Mouse (Mus musculus) spleen, postnatal 36 days (tissue): Measurements from ENCODE around the gene Casp8.
"Not testable (repeated sequence)": the region's sequence is repeated elsewhere in the genome, so short reads cannot be mapped to it uniquely, and the experiment has no call there.

Source experiments
- DNase-seq, 2 experiments: peaks; one replicate each; pipeline ENCODE4 v3.0.0; 2022; ENCODE audit warnings: low spot score in 2 of 2, mixed read lengths in 1 of 2

Casp8 gene

GRCm38 (mm10) chr1:58795291-58796058 lies at the start of gene Casp8:
Casp8 (plus strand) TSS chr1:58795374.
- DNase-seq, result peak; percentile 58 to 67

- DNase-seq, result no peak
These were observed 48.3 kb upstream of the Casp8 start for GRCm38 (mm10) chr1:58746880-58747279.

GRCm38 (mm10) chr1:58759451-58759850 lies 35.7 kb upstream of the Casp8 start:
- no peak for DNase-seq

GRCm38 (mm10) chr1:58760581-58760980 lies 34.6 kb upstream of the Casp8 start:
- DNase-seq, result no peak

- DNase-seq, result peak; percentile 36 to 39
These were observed 33.5 kb upstream of the Casp8 start for GRCm38 (mm10) chr1:58761391-58762275.

- DNase-seq, result no peak
These were observed 32.6 kb upstream of the Casp8 start for GRCm38 (mm10) chr1:58762576-58762975.

- DNase-seq, result not testable (repeated sequence)
These were observed 28.7 kb upstream of the Casp8 start for GRCm38 (mm10) chr1:58766446-58766845.

- no peak for DNase-seq
These were observed 26.0 kb upstream of the Casp8 start for GRCm38 (mm10) chr1:58769136-58769535.

- DNase-seq, result no peak
These were observed 25.5 kb upstream of the Casp8 start for GRCm38 (mm10) chr1:58769701-58770100.

- peak; percentile 50 to 70 for DNase-seq
These were observed 25.0 kb upstream of the Casp8 start for GRCm38 (mm10) chr1:58770111-58770720.

GRCm38 (mm10) chr1:58772084-58772483 lies 23.1 kb upstream of the Casp8 start:
- DNase-seq, result no peak

GRCm38 (mm10) chr1:58773280-58773679 lies 21.9 kb upstream of the Casp8 start:
- no peak for DNase-seq

- peak; percentile 56 to 57 for DNase-seq
These were observed 21.3 kb upstream of the Casp8 start for GRCm38 (mm10) chr1:58773905-58774304.

- DNase-seq, result no peak
These were observed 19.8 kb upstream of the Casp8 start for GRCm38 (mm10) chr1:58775361-58775760.

GRCm38 (mm10) chr1:58777583-58777982 lies 17.6 kb upstream of the Casp8 start:
- no peak for DNase-seq

GRCm38 (mm10) chr1:58778226-58778625 lies 16.9 kb upstream of the Casp8 start:
- DNase-seq, result peak; percentile 53 to 63

GRCm38 (mm10) chr1:58786276-58786675 lies 8.9 kb upstream of the Casp8 start:
- DNase-seq, result no peak

GRCm38 (mm10) chr1:58788410-58788809 lies 6.8 kb upstream of the Casp8 start:
- no peak for DNase-seq

- DNase-seq, result no peak
These were observed 469 bp upstream of the Casp8 start for GRCm38 (mm10) chr1:58794705-58795104.

GRCm38 (mm10) chr1:58796059-58796363 lies 837 bp downstream of the Casp8 start:
- no peak for DNase-seq

GRCm38 (mm10) chr1:58796853-58797252 lies 1.7 kb downstream of the Casp8 start:
- no peak for DNase-seq

GRCm38 (mm10) chr1:58797370-58797769 lies 2.2 kb downstream of the Casp8 start:
- DNase-seq, result peak; percentile 68 to 70
